Mouse (Mus musculus) granulocyte monocyte progenitor cell, adult 5-6 weeks (primary cell): ENCODE data around the gene Daam2. TPM values are rescaled to one million over a fixed set of nuclear protein-coding genes. Genes with fewer than 3 reads are reported as not detected.

Source experiments
- ATAC-seq: replicated peaks from 2 replicates; pipeline ENCODE4 v1.8.0; 2016; ENCODE audit warnings: mild to moderate bottlenecking, moderate TSS enrichment, inconsistent platforms; ENCODE audit not compliant: poor library complexity, severe bottlenecking
- total RNA-seq, 2 experiments: library from RNA; stranded (forward) in 1 of 2; stranded (reverse) in 1 of 2; fragments of 200-712, 200-1000 nt in 1 of 2; fragments of >200 nt in 1 of 2; fragmentation: Nextera tagmentation in 1 of 2; gene quantifications; 2 replicates each; pipeline ENCODE4 v1.2.3; 2014 to 2017

Gene Daam2
- total RNA-seq, 2 experiments from 2014 or later = not detected

- ATAC-seq = no peak
These were observed 127.5 kb downstream of the Daam2 start for GRCm38 (mm10) chr17:49436631-49437030.

- peak; percentile 18; the same call in 1 of the 2 replicates for ATAC-seq
These were observed 129.1 kb downstream of the Daam2 start for GRCm38 (mm10) chr17:49435081-49435480.

DNA sequence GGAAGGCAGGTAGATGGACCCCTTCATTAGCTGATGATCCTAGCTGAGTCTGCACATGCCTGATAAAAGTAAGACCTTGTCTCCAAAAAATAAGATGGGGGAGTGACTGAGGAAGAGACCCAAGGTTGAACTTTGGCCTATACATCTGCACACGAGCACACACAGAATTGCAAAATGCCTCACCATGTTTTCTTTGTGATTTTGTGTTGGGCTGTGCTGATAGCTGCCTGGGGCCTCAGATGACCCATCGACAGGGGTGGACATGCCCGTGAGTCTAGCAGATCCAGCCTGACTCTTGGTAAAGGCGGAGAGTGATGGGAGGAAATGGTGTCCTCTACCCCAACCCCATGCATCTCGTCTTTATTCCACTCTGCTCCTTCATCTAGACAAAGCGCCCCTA, 129.9 kb downstream of the Daam2 start:
- ATAC-seq = no peak

- no peak for ATAC-seq
These were observed 131.1 kb downstream of the Daam2 start for GRCm38 (mm10) chr17:49433071-49433470.

DNA sequence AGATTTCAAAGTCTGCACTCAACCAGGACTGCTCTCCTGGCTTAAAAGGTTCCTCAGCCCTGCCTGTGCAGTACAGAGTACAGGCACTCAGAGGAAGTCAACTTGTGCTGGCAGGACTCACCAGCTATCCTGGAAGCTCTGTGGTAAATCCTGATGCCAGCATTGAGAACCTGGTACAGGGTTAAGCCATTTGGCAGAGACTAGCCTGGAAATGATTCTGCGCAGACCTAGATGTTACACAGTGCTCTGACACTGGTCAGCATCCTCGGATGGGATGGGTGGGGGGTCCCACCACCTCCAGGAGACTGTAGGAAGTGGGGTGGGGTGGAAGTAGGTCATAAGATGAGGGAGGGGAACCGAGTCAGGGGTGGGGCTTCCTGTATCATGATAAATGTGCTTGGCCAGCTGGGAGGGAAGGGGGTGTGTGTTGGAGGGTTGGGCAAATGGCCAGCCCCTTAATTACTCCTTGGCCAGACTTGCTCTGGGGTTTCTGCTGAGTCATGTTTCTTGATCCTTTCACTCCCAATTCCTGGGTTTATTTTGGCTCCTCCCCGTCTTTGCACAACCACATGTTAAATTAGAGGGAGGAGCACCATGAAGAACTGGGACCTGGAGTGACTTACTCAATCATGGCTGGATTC, 132.0 kb downstream of the Daam2 start:
- ATAC-seq = peak; percentile 15

DNA sequence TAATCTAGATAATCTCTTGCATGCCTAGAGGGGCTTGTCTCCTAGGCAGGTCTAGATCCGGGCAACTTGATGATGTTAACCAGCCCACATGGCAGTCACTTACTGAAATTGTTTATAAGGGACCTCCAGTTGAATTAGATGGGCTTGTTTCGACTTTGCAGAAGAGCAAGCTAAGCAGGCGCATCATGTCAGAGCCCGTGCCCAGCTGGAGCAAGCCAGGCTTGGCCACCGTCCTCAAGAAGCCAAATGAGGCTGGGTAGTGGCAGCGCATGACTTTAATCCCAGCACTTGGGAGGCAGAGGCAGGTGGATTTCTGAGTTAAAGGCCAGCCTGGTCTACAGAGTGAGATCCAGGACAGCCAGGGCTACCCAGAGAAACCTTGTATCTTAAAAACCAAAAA, 133.0 kb downstream of the Daam2 start:
- no peak for ATAC-seq

DNA sequence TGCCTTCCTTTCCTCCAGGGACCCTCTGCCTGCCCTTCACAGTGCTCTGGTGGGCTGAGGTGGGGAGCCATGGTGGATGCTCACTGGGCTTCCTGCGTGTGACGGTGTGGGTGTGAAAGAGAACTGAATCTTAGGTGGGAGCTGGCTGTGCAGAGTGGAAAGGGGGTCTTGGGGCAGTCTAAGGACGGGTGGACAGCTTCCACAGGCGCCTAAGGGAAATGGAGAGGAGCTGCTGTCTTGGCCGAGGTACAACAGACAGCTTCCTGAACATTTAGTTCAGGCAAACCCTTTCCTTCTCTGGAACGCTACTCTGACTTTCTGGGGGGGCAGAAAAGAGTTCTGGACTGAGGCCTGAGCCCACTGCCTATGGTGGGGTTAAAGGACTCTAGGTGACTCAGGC, 134.0 kb downstream of the Daam2 start:
- no peak for ATAC-seq

DNA sequence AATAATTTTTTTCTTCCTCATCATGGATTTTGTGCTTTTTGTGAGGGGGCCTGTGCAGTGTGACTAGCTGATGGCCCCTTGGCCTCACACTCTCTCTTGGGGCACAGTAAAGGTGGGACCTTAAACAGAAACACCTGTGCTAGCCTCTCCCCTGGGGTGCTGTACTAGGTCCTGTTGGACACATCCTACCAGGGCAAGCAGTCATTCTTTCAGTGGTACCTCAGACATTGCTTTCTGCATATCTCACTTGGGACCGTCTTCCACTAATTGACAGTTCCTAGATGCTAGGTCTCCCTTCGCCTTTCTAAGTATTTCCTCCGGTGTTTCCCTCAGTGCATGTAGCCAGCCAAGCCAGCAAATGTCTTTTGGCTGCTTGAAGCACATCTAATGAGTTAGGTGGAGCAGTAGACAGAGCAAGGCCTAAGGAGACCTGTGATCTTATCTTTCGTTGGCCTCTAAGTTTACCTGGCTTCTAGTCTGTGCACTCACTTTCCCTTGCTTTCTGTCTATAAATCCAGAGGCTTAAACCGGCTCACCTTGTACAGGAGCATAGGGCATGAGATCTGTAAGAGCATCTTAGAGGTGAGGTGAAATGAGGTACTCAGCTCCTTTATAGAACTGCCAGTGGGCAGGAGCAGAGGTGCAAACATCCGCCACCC, 134.5 kb downstream of the Daam2 start:
- no peak for ATAC-seq

DNA sequence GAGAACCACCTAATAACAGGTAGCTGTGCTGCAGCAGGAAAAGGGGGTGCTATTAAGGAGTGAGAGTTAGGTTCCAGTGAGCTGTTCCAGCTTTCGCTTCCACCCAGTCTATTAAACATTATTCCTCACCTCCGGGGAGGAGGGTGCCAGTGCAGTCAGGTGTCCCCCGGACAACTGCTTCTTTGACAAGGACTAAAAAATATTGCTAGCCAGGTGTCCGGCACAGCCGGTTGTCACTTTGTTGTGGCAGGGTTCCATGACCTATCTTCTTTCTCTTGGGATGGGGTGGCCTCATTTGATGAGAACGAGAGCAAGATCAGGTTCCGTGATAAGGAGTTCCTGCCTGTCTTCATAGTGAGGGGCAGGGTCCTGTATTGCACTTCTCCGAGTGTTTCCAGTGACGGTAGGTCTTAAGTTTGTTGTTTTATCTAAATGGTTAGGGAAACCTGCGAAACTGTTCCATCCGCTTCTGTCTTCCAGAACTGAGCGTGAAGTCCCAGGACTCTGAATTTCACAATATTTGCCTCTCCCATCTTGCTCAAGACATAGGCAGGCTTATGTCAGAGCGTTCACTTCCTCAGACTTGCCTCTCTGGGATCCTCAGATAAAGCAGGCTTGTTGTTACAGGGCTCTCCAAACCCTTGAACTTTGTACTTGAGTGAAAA, 135.3 kb downstream of the Daam2 start:
- ATAC-seq = peak; percentile 64

GRCm38 (mm10) chr17:49428239-49428688, 135.9 kb downstream of the Daam2 start, which contains the start of gene Mocs1:
TSS of gene Mocs1 (plus strand) at chr17:49428362.
- ATAC-seq = peak; percentile 83

DNA sequence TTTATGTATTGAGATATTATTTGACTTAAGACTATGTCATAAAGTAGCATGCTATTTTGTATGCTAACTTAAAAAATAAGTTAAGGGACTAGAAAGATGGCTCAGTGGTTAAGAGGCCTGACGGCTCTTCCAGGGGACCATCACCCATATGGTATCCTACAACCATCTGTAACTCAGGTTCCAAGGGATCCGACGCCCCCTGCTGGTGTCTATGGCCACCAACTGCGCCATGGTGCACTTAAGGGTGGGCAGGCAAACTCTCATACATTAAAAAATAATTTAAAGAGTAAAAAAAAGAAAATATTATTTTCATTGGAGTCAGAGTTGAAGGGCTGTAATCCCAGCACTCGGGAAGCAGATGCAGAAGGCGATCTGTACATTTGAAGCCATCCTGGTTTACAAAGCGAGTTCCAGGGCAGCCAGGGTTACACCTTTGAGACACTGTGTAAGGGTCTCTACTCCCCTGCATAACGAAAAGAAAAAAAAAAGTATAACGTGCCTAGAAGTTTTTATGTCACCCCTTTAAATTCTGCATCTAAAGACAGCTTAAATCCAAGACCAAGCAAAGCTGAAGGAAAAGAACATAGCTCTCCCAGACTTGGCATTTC, 136.4 kb downstream of the Daam2 start:
- ATAC-seq = no peak

- no peak for ATAC-seq
These were observed 140.3 kb downstream of the Daam2 start for GRCm38 (mm10) chr17:49423872-49424271.

DNA sequence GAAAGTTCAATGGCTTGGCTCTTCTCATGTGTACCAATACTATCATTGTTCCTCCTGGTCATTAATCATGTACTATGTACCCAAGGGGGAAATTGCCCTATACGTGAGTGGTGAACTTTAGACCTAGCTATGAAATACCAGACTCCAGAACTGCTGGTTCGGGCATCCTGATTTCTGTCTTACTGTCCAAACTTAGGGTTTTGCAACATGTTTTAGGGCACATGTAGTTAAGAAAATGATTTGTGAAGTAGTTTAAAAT, 141.1 kb downstream of the Daam2 start:
- no peak for ATAC-seq

GRCm38 (mm10) chr17:49422286-49423066, 141.7 kb downstream of the Daam2 start:
- peak; percentile 67 for ATAC-seq

- no peak for ATAC-seq
These were observed 144.3 kb downstream of the Daam2 start for GRCm38 (mm10) chr17:49419813-49420212.

GRCm38 (mm10) chr17:49416228-49416627, 147.9 kb downstream of the Daam2 start:
- ATAC-seq = no peak

- ATAC-seq = no peak
These were observed 150.6 kb downstream of the Daam2 start for GRCm38 (mm10) chr17:49413554-49413953.

DNA sequence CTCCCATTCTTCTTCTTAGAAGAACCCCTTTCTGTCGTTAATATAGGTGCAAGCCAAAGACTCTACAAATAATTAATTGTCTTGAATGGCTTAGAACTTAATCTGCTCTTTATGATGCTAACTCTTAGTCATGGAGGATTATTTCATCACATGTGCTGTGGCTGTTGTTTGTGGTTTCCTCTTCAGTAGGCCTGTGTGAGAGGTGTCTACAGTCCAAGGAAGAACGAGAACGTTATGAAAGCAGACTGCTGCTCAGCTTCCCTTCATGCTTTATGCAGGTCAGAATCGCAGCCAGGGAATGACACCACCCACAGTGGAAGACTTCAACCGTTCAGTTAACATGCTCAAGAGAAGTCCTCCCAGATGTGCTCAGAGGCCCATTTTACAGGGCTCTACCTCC, 151.2 kb downstream of the Daam2 start:
- peak; percentile 96 for ATAC-seq
